Mouse (Mus musculus) B cell, adult (primary cell): Measurements from ENCODE around the gene Gm47283. TPM values are rescaled to one million over a fixed set of nuclear protein-coding genes. Genes with fewer than 3 reads are reported as not detected.

Source experiments
- total RNA-seq: library from RNA; stranded (reverse); gene quantifications from 4 replicates; pipeline ENCODE4 v1.2.4, GENCODE M21; 2023; ENCODE audit not compliant: inconsistent age

The Gm47283 gene
- not detected in 4 replicates for total RNA-seq

DNA sequence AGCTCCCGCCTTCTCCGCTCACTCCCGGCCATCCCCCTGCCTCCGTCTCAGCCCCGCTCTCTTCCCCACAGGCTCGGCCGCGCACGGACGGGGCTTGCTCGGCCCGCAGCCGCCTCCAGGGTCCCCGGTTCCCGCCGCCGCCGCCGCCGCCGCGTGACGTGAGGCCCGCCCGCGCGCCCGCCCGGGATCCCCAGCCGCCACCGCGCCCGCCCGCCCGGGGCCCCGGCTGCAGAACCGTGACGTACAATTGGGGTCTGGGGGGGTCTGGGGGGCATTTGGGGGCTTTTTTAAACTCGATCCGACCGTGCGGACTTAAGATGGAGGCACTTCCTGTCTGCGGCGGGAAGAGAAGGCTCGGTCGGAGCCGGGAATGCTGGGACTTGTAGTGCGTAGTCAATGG lies at the start of gene Gm47283:
Gm47283 (plus strand) TSS at position 301 of the 400 bp plus-strand sequence.

DNA sequence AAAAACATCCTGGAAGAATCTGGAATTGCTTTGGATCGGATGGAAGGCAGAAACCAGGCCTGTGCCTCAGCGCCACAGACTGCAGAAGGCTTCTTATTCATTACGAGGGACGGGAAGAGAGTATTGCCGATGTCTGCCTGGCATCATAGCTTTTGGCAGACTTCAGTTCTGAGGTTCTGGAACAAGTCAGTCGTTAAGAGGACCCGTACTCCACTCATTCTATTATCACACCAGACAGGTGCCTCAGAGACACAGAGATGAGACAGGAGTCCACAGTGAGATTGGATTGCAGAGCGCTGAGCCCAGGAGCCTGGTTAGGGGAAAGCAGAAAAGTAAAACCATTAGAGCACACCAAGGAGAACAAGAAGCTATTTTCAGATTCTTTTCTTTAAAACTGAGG lies 29.8 kb upstream of the Gm47283 start, which contains the start of gene Gm21860:
Gm21860 (minus strand) TSS at position 101 of the 400 bp plus-strand sequence.

DNA sequence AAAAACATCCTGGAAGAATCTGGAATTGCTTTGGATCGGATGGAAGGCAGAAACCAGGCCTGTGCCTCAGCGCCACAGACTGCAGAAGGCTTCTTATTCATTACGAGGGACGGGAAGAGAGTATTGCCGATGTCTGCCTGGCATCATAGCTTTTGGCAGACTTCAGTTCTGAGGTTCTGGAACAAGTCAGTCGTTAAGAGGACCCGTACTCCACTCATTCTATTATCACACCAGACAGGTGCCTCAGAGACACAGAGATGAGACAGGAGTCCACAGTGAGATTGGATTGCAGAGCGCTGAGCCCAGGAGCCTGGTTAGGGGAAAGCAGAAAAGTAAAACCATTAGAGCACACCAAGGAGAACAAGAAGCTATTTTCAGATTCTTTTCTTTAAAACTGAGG lies 54.5 kb downstream of the Gm47283 start, which contains the start of gene Gm21748:
Gm21748 (minus strand) TSS at position 101 of the 400 bp plus-strand sequence.

Other genes with a start within 250 kb of the Gm47283 start
- not detected in 4 replicates for gene Gm21860, start 29.9 kb upstream of the Gm47283 start, total RNA-seq
- not detected in 4 replicates for gene Gm21748, start 54.4 kb downstream of the Gm47283 start, total RNA-seq